ENCODE assay signal across 11 mouse cellular contexts in the genomic region with DNA sequence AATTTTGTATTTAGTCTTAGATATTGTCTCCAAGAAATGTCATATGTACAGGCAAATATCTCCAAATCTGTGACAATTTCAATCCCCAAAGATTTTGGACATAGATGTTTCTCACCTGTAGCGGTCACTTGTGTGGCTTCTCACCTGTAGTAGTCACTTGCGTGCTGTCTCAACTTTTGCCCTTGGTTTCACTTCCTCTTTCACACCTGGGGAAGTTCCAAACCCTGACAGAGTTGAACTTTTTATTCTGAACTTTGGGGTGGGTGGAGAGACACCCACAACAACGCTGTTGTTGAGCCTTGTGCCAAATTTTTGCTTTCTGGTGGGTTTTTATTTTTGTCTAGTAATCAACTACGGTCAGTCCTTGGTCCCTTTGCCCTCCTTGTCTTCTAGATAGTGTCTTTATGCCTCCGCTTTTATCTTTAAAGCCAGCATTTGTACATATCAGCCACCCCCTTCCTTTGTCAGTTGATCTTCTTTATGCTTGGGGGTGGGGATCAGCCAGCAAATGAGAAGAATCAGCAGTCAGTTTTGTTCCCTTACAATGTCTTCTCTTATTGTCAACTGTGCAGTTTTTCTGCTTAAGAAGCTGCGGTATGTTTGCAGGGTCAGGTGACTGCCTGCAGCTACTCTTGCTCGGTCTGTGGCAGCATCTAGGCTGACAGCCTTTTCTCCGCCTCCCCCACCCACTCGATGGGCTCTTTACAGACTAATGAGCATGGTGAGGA. TPM values are rescaled to one million over a fixed set of nuclear protein-coding genes. Genes with fewer than 3 reads are reported as not detected.
DNase-seq lines count a peak whose midpoint lies in the region; ATAC-seq and TF ChIP-seq lines count a peak whose summit lies in the region.
"Had no signal": no experiment of that assay in that cellular context is flagged by ENCODE, and none has a peak within 500 bp of the region (broad histone marks: within the 10 kb centered on the region; RNA-seq: fewer than 3 reads in every experiment).

No protein-coding gene starts in this region.

- no peak overlapping the region for H3K4me3 ChIP-seq in midbrain, embryonic 14.5 days (replicated peaks; ENCODE audit: low read depth, low read length)
- no peak overlapping the region for H3K4me3 ChIP-seq in midbrain, embryonic 13.5 days (replicated peaks)
- no peak overlapping the region; the same call in 1 of the 2 replicates for H3K4me3 ChIP-seq in liver, embryonic 11.5 days (ENCODE audit: low read depth, low read length)
- H3K4me3 ChIP-seq in thymus, adult 2 months (ENCODE audit: control insufficient read depth, insufficient read depth, low read length) = no peak overlapping the region
- H3K4me3 ChIP-seq in cerebellum, adult 2 months (replicated peaks; ENCODE audit: insufficient read depth, low read depth, low read length) = no peak overlapping the region
- H3K4me3 ChIP-seq: embryonic facial prominence, embryonic 12.5 days had no signal

- no peaks in the 10 kb centered on the region for H3K27me3 ChIP-seq in midbrain, embryonic 14.5 days (ENCODE audit: control insufficient read depth, insufficient read depth, low read length)
- no peaks in the 10 kb centered on the region for H3K27me3 ChIP-seq in midbrain, embryonic 13.5 days
- no peaks in the 10 kb centered on the region for H3K27me3 ChIP-seq in liver, embryonic 11.5 days (replicated peaks; ENCODE audit: control insufficient read depth, insufficient read depth, low read length)
- no peaks in the 10 kb centered on the region for H3K27me3 ChIP-seq in thymus, adult 2 months (ENCODE audit: control insufficient read depth, insufficient read depth, low read length)
- no peaks in the 10 kb centered on the region for H3K27me3 ChIP-seq in cerebellum, adult 2 months (ENCODE audit: control insufficient read depth, insufficient read depth, low read length)
- H3K27me3 ChIP-seq: embryonic facial prominence, embryonic 12.5 days had no signal

- DNase-seq in midbrain, embryonic 14.5 days = peak; percentile 56
- DNase-seq in brain, adult 2 months (ENCODE audit: low read depth, low spot score) = peak; percentile 76
- no peak for DNase-seq in liver, embryonic 11.5 days (ENCODE audit: low spot score)
- DNase-seq in thymus, adult 2 months = peak; percentile 38
- no peak for DNase-seq in gastrocnemius, postnatal 25 days
- DNase-seq in cerebellum, adult 2 months = no peak
- DNase-seq: adrenal gland, postnatal 10 days; kidney, postnatal 10 days; lung, adult 18-20 months had no signal

- no peak; the same call in 1 of the 2 replicates for ATAC-seq in midbrain, embryonic 14.5 days (ENCODE audit: low FRiP score, low TSS enrichment)
- no peak for ATAC-seq in midbrain, embryonic 13.5 days
- ATAC-seq in liver, embryonic 11.5 days (replicated peaks; ENCODE audit: low FRiP score) = peak; percentile 78

- TF ChIP-seq POLR2A in thymus, adult 2 months (IDR thresholded peaks at IDR 0.05; ENCODE audit: control insufficient read depth, extremely low read depth, insufficient read depth, low read length, poor library complexity) = no peak
- no peak for TF ChIP-seq POLR2A in cerebellum, adult 2 months (IDR thresholded peaks at IDR 0.05; ENCODE audit: borderline replicate concordance, insufficient read depth, low read length)

- TF ChIP-seq CTCF in thymus, adult 2 months (IDR thresholded peaks at IDR 0.05; ENCODE audit: borderline replicate concordance, control insufficient read depth, extremely low read depth, insufficient read depth, low read length, poor library complexity) = no peak
- TF ChIP-seq CTCF in cerebellum, adult 2 months (IDR thresholded peaks at IDR 0.05; ENCODE audit: borderline replicate concordance, insufficient read depth, low read depth, low read length) = no peak

- H3K9ac ChIP-seq in midbrain, embryonic 14.5 days (replicated peaks; ENCODE audit: low read length) = no peak overlapping the region
- no peak overlapping the region for H3K9ac ChIP-seq in midbrain, embryonic 13.5 days (replicated peaks)
- peak overlapping the region; percentile 48; the same call in 1 of the 2 replicates for H3K9ac ChIP-seq in liver, embryonic 11.5 days (ENCODE audit: low read depth, low read length)
- H3K9ac ChIP-seq: embryonic facial prominence, embryonic 12.5 days had no signal

- H3K9me3 ChIP-seq in midbrain, embryonic 14.5 days (ENCODE audit: control insufficient read depth, low read length) = no peaks in the 10 kb centered on the region
- no peaks in the 10 kb centered on the region for H3K9me3 ChIP-seq in midbrain, embryonic 13.5 days
- no peaks in the 10 kb centered on the region for H3K9me3 ChIP-seq in liver, embryonic 11.5 days (ENCODE audit: control insufficient read depth, low read length)
- H3K9me3 ChIP-seq: embryonic facial prominence, embryonic 12.5 days had no signal

- H3K4me2 ChIP-seq in midbrain, embryonic 14.5 days (ENCODE audit: low read length) = peak overlapping the region; percentile 28
- H3K4me2 ChIP-seq in midbrain, embryonic 13.5 days (replicated peaks) = no peak overlapping the region
- H3K4me2 ChIP-seq in liver, embryonic 11.5 days = peak overlapping the region; percentile 59
- H3K4me2 ChIP-seq: embryonic facial prominence, embryonic 12.5 days had no signal

- WGBS in midbrain, embryonic 14.5 days = 43% methylated on average over 9 of the region's 9 CpGs
- 49% methylated on average over 9 of the region's 9 CpGs for WGBS in midbrain, embryonic 13.5 days
- 40% methylated on average over 9 of the region's 9 CpGs for WGBS in liver, embryonic 11.5 days
- WGBS in thymus, adult 2 months = 10% methylated on average over 9 of the region's 9 CpGs
- WGBS in cerebellum, adult 2 months = 59% methylated on average over 9 of the region's 9 CpGs

- H3K27ac ChIP-seq in midbrain, embryonic 14.5 days (replicated peaks; ENCODE audit: low read depth, low read length) = no peak overlapping the region
- H3K27ac ChIP-seq in midbrain, embryonic 13.5 days = no peak overlapping the region
- H3K27ac ChIP-seq in liver, embryonic 11.5 days (ENCODE audit: low read depth, low read length) = peak overlapping the region; percentile 49
- peak overlapping the region; percentile 22 for H3K27ac ChIP-seq in thymus, adult 2 months (ENCODE audit: control insufficient read depth, insufficient read depth, low read length)
- H3K27ac ChIP-seq in cerebellum, adult 2 months (ENCODE audit: insufficient read depth, low read length) = no peak overlapping the region
- H3K27ac ChIP-seq: embryonic facial prominence, embryonic 12.5 days had no signal

- 0 out of 2 replicates have a peak, but pooled peaks cover 7% of the 10 kb centered on the region for H3K4me1 ChIP-seq in midbrain, embryonic 14.5 days (ENCODE audit: control insufficient read depth, insufficient read depth, low read length)
- peaks cover 10% of the 10 kb centered on the region for H3K4me1 ChIP-seq in midbrain, embryonic 13.5 days (replicated peaks)
- H3K4me1 ChIP-seq in liver, embryonic 11.5 days (replicated peaks; ENCODE audit: control insufficient read depth, insufficient read depth, low read length) = peaks cover 42% of the 10 kb centered on the region
- peaks cover 9% of the 10 kb centered on the region for H3K4me1 ChIP-seq in thymus, adult 2 months (replicated peaks; ENCODE audit: control insufficient read depth, insufficient read depth, low read length)
- H3K4me1 ChIP-seq in cerebellum, adult 2 months (ENCODE audit: control insufficient read depth, insufficient read depth, low read length) = no peaks in the 10 kb centered on the region

- no peaks in the 10 kb centered on the region for H3K36me3 ChIP-seq in midbrain, embryonic 14.5 days (ENCODE audit: control insufficient read depth, insufficient read depth, low read length)
- no peaks in the 10 kb centered on the region for H3K36me3 ChIP-seq in midbrain, embryonic 13.5 days
- no peaks in the 10 kb centered on the region for H3K36me3 ChIP-seq in liver, embryonic 11.5 days (ENCODE audit: control insufficient read depth, insufficient read depth, low read length)
- H3K36me3 ChIP-seq in thymus, adult 2 months (ENCODE audit: control insufficient read depth, insufficient read depth, low read length) = no peaks in the 10 kb centered on the region
- H3K36me3 ChIP-seq: embryonic facial prominence, embryonic 12.5 days had no signal

RNA-seq across cellular contexts. Expression of a gene that starts 14.8 kb away (rescaled TPM):
- polyA plus RNA-seq in midbrain, embryonic 14.5 days (2014; fragmentation: Nextera tagmentation; extraction: Ambion mirVana) = 22.5 and 28.3 TPM in 2 replicates
- 13.4 and 14.6 TPM in 2 replicates for polyA plus RNA-seq in midbrain, embryonic 13.5 days (2015; fragmentation: Nextera tagmentation; extraction: Ambion mirVana)
- 18.1 and 20.2 TPM in 2 replicates for polyA plus RNA-seq in liver, embryonic 11.5 days (2014; fragmentation: Nextera tagmentation; extraction: Ambion mirVana)
- 14.8 and 16.1 TPM in 2 replicates for polyA plus RNA-seq in thymus, adult 2 months (2012; rRNA removed)
- 10 to 100 TPM; 21.5 to 24.7 TPM for total RNA-seq in gastrocnemius, postnatal 25 days (2021)
- 17.1 and 17.9 TPM in 2 replicates for polyA plus RNA-seq in cerebellum, adult 2 months (2012; rRNA removed)

Comparison
In these comparisons a context has a peak if more than half of its experiments do, and no peak if none do; other contexts are left out.
1. DNase-seq: peak in midbrain, embryonic 14.5 days (single experiment), brain, adult 2 months (single experiment) and thymus, adult 2 months (single experiment); none in liver, embryonic 11.5 days (single experiment), gastrocnemius, postnatal 25 days (single experiment) and cerebellum, adult 2 months (0 of 2).
2. H3K27ac ChIP-seq: peak in liver, embryonic 11.5 days (single experiment) and thymus, adult 2 months (single experiment); none in midbrain, embryonic 14.5 days (single experiment), midbrain, embryonic 13.5 days (single experiment) and cerebellum, adult 2 months (single experiment).